Mouse (Mus musculus) forebrain, embryonic 13.5 days (tissue): ENCODE results near the gene Pofut1. TPM values are rescaled to one million over a fixed set of nuclear protein-coding genes. Genes with fewer than 3 reads are reported as not detected.
"Not testable (repeated sequence)": the region's sequence is repeated elsewhere in the genome, so short reads cannot be mapped to it uniquely, and the experiment has no call there.

Experiments
- ATAC-seq: fragments of 200-750 bp; cut with Nextera tagmentation; 2 replicates; pipeline ENCODE4 v1.8.0; 2017
- H3K27ac ChIP-seq: fragments of 300-500 bp; sonication (generic); 2 replicates; pipeline ENCODE4 v1.5.1; 2015; ENCODE audit warnings: inconsistent platforms, mild to moderate bottlenecking, moderate library complexity
- H3K27me3 ChIP-seq: fragments of 300-500 bp; sonication (generic); 2 replicates; pipeline ENCODE4 v1.6.1; 2015; ENCODE audit warnings: mild to moderate bottlenecking, inconsistent platforms
- H3K36me3 ChIP-seq: fragments of 300-500 bp; sonication (generic); 2 replicates; pipeline ENCODE4 v1.6.1; 2015; ENCODE audit warnings: mild to moderate bottlenecking, inconsistent platforms; ENCODE audit not compliant: poor library complexity, severe bottlenecking
- H3K4me1 ChIP-seq: fragments of 300-500 bp; sonication (generic); 2 replicates; pipeline ENCODE4 v1.6.1; 2015; ENCODE audit warnings: inconsistent platforms
- H3K4me2 ChIP-seq: fragments of 300-500 bp; sonication (generic); 2 replicates; pipeline ENCODE4 v1.6.1; 2015; ENCODE audit warnings: inconsistent platforms, mild to moderate bottlenecking, moderate library complexity
- H3K4me3 ChIP-seq: fragments of 300-500 bp; sonication (generic); 2 replicates; pipeline ENCODE4 v1.5.1; 2015; ENCODE audit warnings: mild to moderate bottlenecking, inconsistent platforms
- H3K9ac ChIP-seq: fragments of 300-500 bp; sonication (generic); 2 replicates; pipeline ENCODE4 v1.6.1; 2015; ENCODE audit warnings: mild to moderate bottlenecking, inconsistent platforms
- H3K9me3 ChIP-seq: fragments of 300-500 bp; sonication (generic); replicated peaks from 2 replicates; pipeline ENCODE4 v1.6.1; 2016; ENCODE audit warnings: inconsistent platforms
- WGBS: fragments of 180-500 bp; shearing (Covaris S2); methylation state at CpG from one replicate; pipeline ENCODE4 v1.1.7; 2015; 5-methylcytosine and 5-hydroxymethylcytosine counted together
- polyA plus RNA-seq: library from polyadenylated mRNA; unstranded; fragments of >200 nt; fragmentation: Nextera tagmentation; extraction: Ambion mirVana; gene quantifications from 2 replicates; pipeline ENCODE4 v1.2.1, GENCODE M21; 2015

Pofut1 gene
- polyA plus RNA-seq, 1 experiment from 2014 or later: 6.8 TPM

DNA sequence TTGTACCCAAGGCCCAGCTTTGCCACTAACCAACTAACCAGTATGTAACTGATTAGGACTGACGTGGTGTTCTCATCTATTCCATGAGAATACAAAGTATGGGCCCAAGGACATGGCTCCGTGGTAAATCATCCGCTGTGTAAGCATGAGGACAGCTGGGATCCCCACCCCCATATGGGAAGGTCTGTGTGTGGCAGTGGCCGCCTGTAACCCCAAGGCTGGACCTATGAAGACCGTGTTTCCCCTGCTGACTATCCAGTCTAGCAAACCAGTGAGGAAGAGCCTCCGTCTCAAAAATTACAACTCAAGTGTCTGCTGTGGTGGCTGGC lies 33.5 kb downstream of the Pofut1 start:
- no peak overlapping the region for H3K27ac ChIP-seq

GRCm38 (mm10) chr2:153275577-153275976 lies 34.2 kb downstream of the Pofut1 start:
- H3K9me3 ChIP-seq, H3K4me2 ChIP-seq, H3K4me1 ChIP-seq, H3K27ac ChIP-seq, H3K36me3 ChIP-seq, H3K9ac ChIP-seq, H3K27me3 ChIP-seq, ATAC-seq, H3K4me3 ChIP-seq: not testable (repeated sequence)
- WGBS: 86% methylated on average over 3 of the region's 3 CpGs

More for the DNA sequence above, 33.5 kb downstream of the Pofut1 start:
- H3K36me3 ChIP-seq: no peaks in the 10 kb centered on the region
- H3K27me3 ChIP-seq: no peaks in the 10 kb centered on the region
- no peak overlapping the region for H3K9ac ChIP-seq
- ATAC-seq: no peak
- H3K4me1 ChIP-seq: no peaks in the 10 kb centered on the region
- no peak overlapping the region for H3K4me3 ChIP-seq
- WGBS: 84% methylated on average over 6 of the region's 6 CpGs
- H3K4me2 ChIP-seq: no peak overlapping the region
- peaks cover 3% of the 10 kb centered on the region; the same call in 1 of the 2 replicates for H3K9me3 ChIP-seq

DNA sequence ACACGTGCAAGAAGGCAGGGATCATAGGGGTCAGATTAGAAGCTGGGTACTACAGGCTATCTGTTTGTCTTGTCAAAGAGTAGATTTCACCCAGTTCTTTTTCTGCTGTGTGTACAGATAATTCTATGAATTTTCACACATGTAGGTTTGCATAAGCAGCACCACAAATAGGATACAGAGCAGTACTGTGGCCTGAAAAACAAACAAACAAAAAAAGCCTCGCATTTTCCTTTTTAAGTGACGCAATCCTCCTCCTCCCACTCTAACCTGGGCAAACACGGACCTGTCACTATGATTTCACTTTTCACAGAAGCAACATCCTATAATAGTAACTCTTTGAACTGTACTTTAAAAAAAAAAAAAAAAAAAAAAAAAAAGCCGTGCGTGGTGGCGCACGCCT lies 35.1 kb downstream of the Pofut1 start:
- Histone ChIP-seq H3K9me3 (peaks cover 3% of the 10 kb centered on the region; the same call in 1 of the 2 replicates), H3K27ac (no peak overlapping the region), H3K36me3 (no peaks in the 10 kb centered on the region), H3K9ac (no peak overlapping the region), H3K4me2 (no peak overlapping the region), H3K4me1 (no peaks in the 10 kb centered on the region), H3K4me3 (no peak overlapping the region), H3K27me3 (no peaks in the 10 kb centered on the region)
- ATAC-seq: no peak
- 93% methylated on average over 8 of the region's 8 CpGs for WGBS

GRCm38 (mm10) chr2:153276846-153277245 lies 35.5 kb downstream of the Pofut1 start:
- H3K27me3 ChIP-seq, H3K4me1 ChIP-seq, ATAC-seq, H3K4me2 ChIP-seq, H3K36me3 ChIP-seq, H3K9ac ChIP-seq, H3K27ac ChIP-seq, H3K4me3 ChIP-seq, H3K9me3 ChIP-seq: not testable (repeated sequence)
- 93% methylated on average over 5 of the region's 5 CpGs for WGBS

DNA sequence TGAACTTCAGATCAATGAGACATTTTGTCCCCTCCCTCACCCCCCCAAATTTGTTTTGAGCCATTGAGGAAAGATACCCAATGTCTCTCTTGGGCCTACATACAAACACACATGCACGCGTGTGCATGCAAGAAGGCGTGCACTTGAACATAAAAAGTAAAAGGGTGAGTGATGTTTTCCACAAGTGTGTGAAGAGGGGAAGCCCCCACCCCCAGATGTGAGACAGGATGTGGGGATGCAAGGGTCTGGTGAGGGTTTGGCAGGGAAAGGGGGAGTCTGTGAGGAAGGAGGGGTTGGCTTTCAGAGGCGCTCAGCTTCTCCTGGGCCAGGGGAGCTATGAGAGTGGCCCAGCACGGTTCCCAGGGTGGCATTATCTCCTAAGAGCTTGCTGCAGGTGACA lies 37.0 kb downstream of the Pofut1 start:
- no peak overlapping the region for H3K4me2 ChIP-seq
- H3K4me3 ChIP-seq: no peak overlapping the region
- no peak overlapping the region for H3K9ac ChIP-seq
- ATAC-seq: no peak
- H3K36me3 ChIP-seq: no peaks in the 10 kb centered on the region
- no peak overlapping the region for H3K27ac ChIP-seq
- H3K4me1 ChIP-seq: no peaks in the 10 kb centered on the region
- H3K9me3 ChIP-seq: peaks cover 3% of the 10 kb centered on the region; the same call in 1 of the 2 replicates
- WGBS: 80% methylated on average over 5 of the region's 5 CpGs
- H3K27me3 ChIP-seq: no peaks in the 10 kb centered on the region

- 85% methylated on average over 6 of the region's 6 CpGs for WGBS
- Histone ChIP-seq H3K27me3 (no peaks in the 10 kb centered on the region), H3K9ac (no peak overlapping the region), H3K4me3 (no peak overlapping the region), H3K4me2 (no peak overlapping the region), H3K9me3 (no peaks in the 10 kb centered on the region), H3K27ac (no peak overlapping the region), H3K4me1 (peaks cover 11% of the 10 kb centered on the region), H3K36me3 (no peaks in the 10 kb centered on the region)
- ATAC-seq: no peak
Measured at GRCm38 (mm10) chr2:153283919-153284318, 42.6 kb downstream of the Pofut1 start.

DNA sequence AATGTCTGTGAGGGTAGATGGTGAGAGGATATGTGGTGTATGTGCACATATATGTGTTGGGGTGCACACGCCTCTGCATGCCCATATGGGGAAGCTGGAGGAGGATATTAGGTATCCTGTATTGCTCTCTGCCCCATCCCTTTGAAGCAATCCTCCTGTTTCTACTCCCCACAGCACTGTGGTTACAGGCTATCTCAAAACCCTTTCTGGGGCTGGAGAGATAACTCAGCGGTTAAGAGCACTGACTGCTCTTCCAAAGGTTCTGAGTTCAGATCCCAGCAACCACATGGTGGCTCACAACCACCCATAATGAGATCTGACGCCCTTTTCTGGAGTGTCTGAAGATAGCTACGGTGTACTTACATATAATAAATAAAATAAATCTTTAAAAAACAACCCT lies 45.2 kb downstream of the Pofut1 start:
- no peak overlapping the region for H3K4me3 ChIP-seq
- H3K27ac ChIP-seq: no peak overlapping the region
- H3K4me1 ChIP-seq: peaks cover 17% of the 10 kb centered on the region
- no peak overlapping the region for H3K9ac ChIP-seq
- 84% methylated on average over 4 of the region's 4 CpGs for WGBS
- no peaks in the 10 kb centered on the region for H3K36me3 ChIP-seq
- ATAC-seq: no peak
- no peaks in the 10 kb centered on the region for H3K9me3 ChIP-seq
- H3K27me3 ChIP-seq: no peaks in the 10 kb centered on the region
- H3K4me2 ChIP-seq: no peak overlapping the region

GRCm38 (mm10) chr2:153287835-153288234 lies 46.5 kb downstream of the Pofut1 start:
- H3K36me3 ChIP-seq: no peaks in the 10 kb centered on the region
- peaks cover 30% of the 10 kb centered on the region for H3K4me1 ChIP-seq
- H3K9ac ChIP-seq: no peak overlapping the region
- 41% methylated on average over 6 of the region's 6 CpGs for WGBS
- no peak overlapping the region for H3K27ac ChIP-seq
- H3K9me3 ChIP-seq: no peaks in the 10 kb centered on the region
- ATAC-seq: no peak
- no peak overlapping the region for H3K4me2 ChIP-seq
- H3K27me3 ChIP-seq: no peaks in the 10 kb centered on the region
- no peak overlapping the region for H3K4me3 ChIP-seq

DNA sequence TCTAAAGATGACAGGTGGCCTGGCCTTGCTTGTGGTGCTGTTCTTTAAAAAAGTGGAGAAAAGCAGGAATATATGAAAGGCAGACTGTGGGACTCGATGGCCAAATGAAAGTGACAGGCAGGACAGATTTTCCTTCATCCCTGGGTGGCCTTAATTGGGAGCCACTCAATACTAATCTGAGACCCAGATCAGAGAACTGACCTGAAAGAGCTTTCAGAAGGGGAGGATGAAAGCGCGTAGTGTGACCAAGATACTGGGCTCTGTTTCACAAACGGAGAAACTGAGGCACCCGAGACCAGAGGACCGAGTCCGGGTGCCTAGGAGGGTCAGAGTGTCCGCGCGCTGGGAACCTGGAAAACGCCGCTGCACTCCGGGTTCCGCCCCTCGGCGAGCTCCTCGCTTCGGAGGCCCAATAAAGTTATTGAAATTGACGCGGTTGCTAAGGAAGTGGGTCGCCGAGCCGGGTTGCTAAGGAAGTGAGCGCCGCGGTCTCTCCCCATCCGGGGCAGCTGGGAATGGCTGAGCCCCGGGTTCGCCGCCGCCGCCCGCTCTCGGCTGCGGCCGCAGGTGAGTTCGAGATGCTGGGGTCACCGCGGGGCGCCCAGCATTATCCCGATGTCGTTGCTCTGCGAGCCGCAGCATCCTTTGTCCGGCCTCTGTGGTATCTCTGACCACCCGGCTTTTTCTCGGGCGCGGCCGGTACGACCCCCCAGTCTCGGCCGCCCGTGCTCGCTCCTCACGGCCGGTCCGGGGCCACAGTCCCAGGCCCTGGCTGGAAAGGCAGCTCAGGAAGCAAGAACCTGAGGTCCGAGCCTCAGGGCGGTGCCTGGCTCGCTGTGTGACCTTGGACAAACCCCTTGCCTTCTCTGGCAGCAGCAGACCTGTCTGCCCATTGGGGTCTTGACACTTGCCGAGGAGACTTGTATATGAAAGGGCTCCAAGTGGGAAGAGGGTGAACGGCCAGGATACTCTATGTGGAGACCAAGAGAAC lies 49.9 kb downstream of the Pofut1 start, which contains the start of gene Kif3b:
Kif3b (plus strand) TSS at position 476 of the 991 bp plus-strand sequence.
- H3K27me3 ChIP-seq: no peaks in the 10 kb centered on the region
- no peaks in the 10 kb centered on the region for H3K36me3 ChIP-seq
- peaks cover 30% of the 10 kb centered on the region for H3K4me1 ChIP-seq
- H3K4me2 ChIP-seq: peak within 1 kb of the TSS; percentile 88
- under 1% methylated on average over 63 of the region's 63 CpGs for WGBS
- peak within 1 kb of the TSS; percentile 21; the same call in 1 of the 2 replicates for H3K27ac ChIP-seq
- H3K9ac ChIP-seq: peak within 1 kb of the TSS; percentile 95
- no peaks in the 10 kb centered on the region for H3K9me3 ChIP-seq
- ATAC-seq: peak; percentile 96
- H3K4me3 ChIP-seq: peak within 1 kb of the TSS; percentile 92

GRCm38 (mm10) chr2:153292305-153292861 lies 51.0 kb downstream of the Pofut1 start:
- Histone ChIP-seq H3K27ac (no peak overlapping the region), H3K4me3 (peak overlapping the region; percentile 92), H3K27me3 (no peaks in the 10 kb centered on the region), H3K9ac (peak overlapping the region; percentile 95), H3K4me1 (peaks cover 29% of the 10 kb centered on the region), H3K9me3 (no peaks in the 10 kb centered on the region), H3K36me3 (no peaks in the 10 kb centered on the region), H3K4me2 (peak overlapping the region; percentile 88)
- ATAC-seq: no peak
- 52% methylated on average over 7 of the region's 7 CpGs for WGBS

GRCm38 (mm10) chr2:153295196-153295595 lies 53.9 kb downstream of the Pofut1 start:
- no peak overlapping the region for H3K4me3 ChIP-seq
- H3K27ac ChIP-seq: no peak overlapping the region
- no peaks in the 10 kb centered on the region for H3K36me3 ChIP-seq
- H3K4me2 ChIP-seq: no peak overlapping the region
- H3K27me3 ChIP-seq: no peaks in the 10 kb centered on the region
- WGBS: 93% methylated on average over 4 of the region's 4 CpGs
- peaks cover 19% of the 10 kb centered on the region for H3K4me1 ChIP-seq
- no peak overlapping the region for H3K9ac ChIP-seq
- no peaks in the 10 kb centered on the region for H3K9me3 ChIP-seq
- no peak for ATAC-seq

DNA sequence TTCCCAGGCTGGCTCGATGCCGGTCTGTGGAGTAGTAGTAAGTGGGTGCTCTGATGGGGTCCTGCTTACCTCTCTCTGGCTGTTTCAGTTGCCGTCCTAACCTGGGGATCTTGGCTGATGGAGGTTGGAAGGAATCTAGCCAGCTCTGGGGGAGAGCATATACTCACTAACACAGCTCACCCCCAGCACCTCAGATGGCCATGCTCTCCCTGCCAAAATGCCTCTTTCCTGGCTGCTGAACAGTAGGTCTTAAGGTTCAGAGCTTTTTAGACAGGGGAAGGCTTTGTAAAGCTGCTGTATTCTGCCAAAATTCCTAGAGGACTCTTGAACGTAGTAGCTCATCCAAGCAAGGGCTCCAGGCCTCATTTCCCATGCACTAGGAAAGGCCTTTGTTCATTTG lies 56.4 kb downstream of the Pofut1 start:
- ATAC-seq: no peak
- H3K4me2 ChIP-seq: no peak overlapping the region
- WGBS: 85% methylated on average over 4 of the region's 4 CpGs
- H3K9me3 ChIP-seq: no peaks in the 10 kb centered on the region
- H3K4me3 ChIP-seq: no peak overlapping the region
- no peaks in the 10 kb centered on the region for H3K27me3 ChIP-seq
- peak overlapping the region; percentile 14; the same call in 1 of the 2 replicates for H3K9ac ChIP-seq
- no peaks in the 10 kb centered on the region for H3K36me3 ChIP-seq
- H3K4me1 ChIP-seq: peaks cover under 1% of the 10 kb centered on the region
- H3K27ac ChIP-seq: no peak overlapping the region
